Mouse (Mus musculus) induced T-regulatory cell, adult 2 months (primary cell): ENCODE results near the gene Sprr3.
"Not testable (repeated sequence)": the region's sequence is repeated elsewhere in the genome, so short reads cannot be mapped to it uniquely, and the experiment has no call there.

Source experiments
- DNase-seq: peaks from one replicate; pipeline ENCODE4 v3.0.0-alpha.2; 2012; ENCODE audit warnings: low read depth

Sprr3 gene

DNA sequence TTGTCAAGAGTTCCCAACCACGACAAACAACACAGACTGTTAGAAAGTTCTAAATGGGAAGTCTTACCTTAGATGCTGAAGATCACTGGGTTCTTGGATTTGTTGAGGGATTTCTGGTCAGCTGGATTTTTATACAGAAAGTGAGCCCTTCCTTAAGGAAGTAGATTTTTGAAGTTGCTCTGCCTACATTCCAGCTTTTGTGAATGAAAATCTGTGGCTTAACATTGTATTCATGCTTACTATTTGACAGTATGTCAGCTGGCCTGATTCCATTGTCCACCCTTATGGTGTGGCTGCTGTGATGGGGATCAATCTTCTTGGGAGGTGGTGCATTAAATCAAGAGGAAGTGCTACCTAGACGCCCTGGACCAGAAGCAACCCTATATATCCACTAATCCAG is at the start of gene Sprr3:
TSS of gene Sprr3 (minus strand) at position 101 of the 400 bp plus-strand sequence.
- DNase-seq, result no peak

DNA sequence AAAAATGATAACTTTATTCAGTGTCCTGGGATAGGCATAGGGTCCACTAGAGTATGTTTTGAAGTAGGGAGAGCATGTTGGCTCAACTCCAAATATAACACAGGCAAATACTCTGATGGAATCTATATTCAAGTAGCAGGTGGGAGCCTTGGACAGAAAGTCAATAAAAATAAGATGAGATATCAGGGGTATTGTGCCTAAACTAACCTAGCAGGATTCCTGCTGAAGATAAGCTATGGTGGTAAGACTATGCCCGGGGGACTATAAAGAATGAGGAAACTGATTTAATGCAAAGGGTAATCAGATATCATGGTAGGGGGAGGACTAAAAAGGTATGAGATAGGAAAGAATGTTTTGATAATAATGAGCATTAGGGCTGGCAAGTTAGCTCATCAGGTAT is 49.7 kb upstream of the Sprr3 start:
- no peak for DNase-seq

DNA sequence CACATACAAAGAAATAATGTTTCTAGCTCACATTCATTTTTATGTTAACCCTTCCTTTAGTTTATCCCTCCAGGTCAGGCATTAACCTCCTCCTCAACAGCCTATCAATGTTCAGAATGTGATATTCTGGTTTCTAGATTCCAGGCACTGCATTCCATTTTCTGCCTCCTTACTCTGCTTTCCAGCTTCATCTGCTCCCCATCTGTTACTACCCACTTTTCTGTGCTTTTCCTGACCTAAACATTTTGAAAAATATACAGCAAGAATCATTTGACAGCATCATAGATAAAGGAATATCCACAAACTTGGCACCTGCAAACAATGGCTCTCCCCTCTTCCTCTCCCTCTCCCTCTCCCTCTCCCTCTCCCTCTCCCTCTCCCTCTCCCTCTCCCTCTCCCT is 45.0 kb upstream of the Sprr3 start:
- no peak for DNase-seq

DNA sequence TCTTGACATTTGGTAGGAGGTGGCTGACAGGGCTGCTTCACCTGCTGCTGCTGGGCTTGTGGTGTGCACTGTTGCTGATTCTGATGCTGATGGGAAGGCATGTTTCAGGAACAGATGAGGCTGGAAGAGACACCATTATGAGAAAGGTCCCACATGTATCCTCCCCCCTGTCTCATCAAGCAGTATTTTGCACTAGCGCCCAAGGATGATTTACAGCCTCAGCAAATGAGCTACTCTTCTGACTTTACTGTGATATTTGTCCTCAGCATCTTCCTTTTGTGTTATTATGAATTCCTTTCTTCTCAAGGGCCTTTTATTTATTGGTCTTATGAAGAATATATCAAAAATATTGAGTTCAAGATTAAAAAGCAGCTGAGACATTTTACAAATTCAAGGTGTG is 41.9 kb upstream of the Sprr3 start, which contains the start of gene Sprr4:
TSS of gene Sprr4 (minus strand) at position 101 of the 400 bp plus-strand sequence.
- DNase-seq, result no peak

DNA sequence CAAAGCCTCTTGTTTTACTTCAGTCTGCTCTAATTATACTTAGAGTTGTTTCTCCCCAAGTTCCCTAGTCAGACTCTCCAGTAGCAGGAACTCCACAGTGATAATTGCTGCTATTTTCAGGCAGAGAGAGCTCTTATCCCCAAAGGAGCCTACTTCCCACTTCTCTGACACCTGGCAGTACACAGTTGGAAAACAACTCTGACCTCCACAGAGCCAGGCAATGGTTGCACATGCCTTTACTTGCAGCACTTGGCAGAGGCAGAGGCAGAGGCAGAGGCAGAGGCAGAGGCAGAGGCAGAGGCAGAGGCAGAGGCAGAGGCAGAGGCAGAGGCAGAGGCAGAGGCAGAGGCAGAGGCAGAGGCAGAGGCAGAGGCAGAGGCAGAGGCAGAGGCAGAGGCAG is 31.7 kb upstream of the Sprr3 start:
- DNase-seq, result not testable (repeated sequence)

DNA sequence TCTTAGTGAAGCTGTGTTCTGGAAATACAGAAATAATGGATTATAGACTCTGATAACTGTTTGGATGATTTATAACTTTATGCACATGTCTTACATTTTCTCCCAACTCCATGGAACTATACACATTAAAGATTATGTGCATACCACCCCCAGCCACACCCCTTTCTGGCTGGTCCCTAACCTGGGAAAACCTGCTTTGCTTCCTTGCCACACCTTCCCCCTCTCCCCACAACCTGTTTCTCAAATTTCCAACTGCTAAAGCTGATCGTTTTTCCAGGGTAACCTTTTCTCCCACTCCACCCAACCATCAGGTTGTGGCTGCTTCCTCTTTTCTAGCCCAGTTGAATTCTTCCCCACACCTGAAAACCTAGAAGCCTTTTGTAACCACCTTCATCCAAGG is 27.8 kb upstream of the Sprr3 start:
- DNase-seq, result no peak

DNA sequence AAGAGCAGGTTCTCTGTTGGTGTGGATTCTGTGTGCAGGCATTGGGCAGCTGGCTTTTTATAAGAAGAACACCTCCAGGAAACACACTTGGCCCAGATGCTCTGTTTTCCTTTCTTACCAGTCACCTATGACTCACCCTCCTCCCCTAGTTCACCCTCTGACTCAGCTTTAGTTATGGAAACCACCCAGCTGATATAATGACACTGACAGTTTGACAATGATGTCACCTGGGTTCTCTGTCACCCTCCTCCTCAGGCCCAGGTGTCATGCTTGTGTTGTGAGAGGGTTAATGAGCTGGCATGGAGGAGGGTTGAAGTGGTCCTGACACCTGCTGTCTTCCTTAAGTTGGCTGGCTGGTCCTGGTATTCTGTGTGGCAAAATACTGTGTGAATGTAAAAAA is 27.3 kb upstream of the Sprr3 start, which contains the start of gene Sprr1a:
TSS of gene Sprr1a (minus strand) at position 33 of the 400 bp plus-strand sequence.
- DNase-seq, result no peak

DNA sequence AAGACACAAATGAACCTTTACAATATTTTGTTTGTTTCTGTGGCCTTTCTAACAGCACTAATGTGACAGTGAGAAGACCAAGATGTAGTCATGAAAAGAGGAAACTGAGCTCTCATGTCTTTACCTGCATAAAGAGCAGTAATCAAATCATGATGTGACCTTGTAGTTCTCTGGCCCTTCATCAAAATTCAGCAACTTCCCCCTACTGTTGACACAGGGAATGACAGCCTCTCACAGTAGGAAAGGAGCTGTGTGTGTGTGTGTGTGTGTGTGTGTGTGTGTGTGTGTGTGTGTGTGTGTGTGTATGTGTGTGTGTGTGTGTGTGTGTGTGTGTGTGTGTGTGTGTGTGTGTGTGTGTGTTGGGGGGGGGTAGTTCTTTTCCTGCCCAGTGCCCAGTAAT is 22.7 kb upstream of the Sprr3 start:
- DNase-seq, result not testable (repeated sequence)

DNA sequence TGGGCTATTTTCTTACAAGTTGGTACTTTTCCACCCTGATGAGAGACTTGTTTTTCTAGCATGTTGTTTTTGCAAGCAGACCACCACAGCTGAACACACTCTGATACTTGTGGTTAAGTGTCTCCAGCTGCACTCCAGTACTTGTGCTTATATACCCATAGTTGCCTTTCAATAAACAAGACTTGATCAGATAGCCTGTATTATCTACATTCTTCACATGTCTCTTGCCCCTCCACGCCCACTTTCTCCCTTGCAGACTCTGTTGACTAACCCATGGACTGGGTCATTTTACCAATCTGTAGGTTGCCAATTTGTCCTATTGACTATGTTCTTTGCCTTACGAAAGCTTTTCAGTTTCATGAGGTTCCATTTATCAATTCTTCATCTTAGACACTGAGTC is 11.6 kb upstream of the Sprr3 start:
- DNase-seq, result no peak

DNA sequence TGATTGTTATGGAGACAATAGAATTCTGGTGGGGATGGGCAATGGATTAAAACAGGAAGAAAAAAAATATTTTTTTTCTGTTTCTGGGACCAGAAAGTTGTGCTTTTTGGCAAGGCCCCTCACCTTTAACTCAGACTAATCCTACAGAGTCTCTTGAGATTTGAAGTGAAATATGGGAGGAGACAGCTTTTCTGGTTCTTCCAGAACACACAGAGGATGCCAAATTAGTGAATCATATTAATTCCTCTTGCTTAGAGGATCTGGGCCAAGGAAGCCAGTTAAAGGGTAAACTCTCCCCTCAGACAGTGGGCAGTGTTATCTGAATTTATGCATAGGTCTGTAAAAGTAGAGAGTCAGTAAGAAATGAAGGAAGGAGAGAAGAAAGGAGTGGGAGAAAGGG is 8.9 kb upstream of the Sprr3 start:
- no peak for DNase-seq

DNA sequence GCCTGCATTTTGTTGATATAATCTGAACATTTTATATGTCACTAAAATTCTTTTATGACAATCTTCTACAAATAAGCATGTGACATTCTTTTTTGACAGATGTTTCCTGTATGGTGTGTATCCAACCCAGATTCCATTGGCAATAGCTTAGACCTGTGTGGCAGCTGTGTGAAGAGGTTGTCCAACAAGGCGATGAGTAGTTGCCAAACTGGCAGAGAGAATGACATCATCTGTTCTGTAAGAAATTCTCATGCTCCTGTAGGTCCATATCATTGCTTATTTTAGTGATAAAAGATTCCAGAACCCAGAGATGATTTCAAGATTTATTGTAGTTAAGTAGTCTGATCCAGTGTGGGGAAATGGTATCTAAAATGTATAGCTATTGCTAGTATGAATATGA is 8.1 kb upstream of the Sprr3 start:
- no peak for DNase-seq

DNA sequence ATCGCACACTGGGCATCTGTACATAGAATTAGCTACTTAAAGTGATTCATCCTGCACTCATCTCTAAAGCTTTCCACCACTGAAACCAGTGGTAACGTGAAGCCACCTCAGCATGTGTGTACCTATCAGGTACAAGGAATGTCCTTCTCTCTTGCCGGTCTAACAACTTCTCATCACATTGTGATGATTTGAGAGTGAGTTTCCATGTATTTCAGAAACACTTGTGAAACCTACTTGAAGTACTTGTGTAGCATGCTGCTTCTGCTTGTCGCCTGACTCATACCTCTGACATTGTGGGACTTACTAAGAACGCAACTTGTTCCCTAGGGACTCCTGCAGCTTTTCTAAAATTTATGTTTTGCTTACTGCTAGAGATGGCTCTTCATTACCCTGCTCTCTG is 3.4 kb downstream of the Sprr3 start:
- no peak for DNase-seq

DNA sequence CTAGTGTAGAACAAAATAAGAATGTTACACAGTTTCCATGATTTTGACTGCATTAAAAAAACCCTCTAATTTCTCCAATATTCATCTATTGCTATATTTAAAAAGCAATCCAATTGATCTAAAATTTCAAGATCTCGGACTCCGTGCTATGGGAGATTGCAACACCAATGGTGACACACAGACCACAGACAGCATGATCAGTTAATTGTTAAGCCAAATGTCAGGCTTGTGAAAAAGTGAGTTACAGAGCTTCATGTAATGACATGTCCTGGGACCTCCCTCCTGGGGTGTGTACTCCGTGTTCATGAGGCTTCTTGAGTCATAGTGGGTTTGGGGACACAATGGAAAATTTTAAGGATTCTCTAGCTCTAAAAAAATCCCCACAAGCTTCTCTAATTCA is 18.3 kb downstream of the Sprr3 start:
- DNase-seq, result no peak

DNA sequence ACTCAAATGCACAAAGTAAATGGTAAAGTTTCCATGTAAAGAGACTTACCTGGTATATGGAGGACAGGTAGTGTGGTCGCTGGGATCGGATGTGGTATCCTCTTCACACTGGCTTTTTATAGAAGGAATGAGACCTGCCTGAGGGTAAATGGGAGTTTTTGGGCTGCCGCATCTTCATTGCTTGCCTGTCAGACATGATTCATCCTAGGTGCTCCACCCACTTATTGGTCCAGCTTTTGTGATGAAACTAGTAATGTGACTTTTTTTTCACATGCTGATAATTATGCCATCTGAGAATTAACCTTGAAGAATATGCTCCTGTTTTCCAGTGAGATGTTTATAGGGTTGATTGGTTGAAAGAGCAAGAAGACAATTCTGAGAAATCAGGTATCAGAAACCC is 19.8 kb downstream of the Sprr3 start, which contains the start of gene Sprr1b:
TSS of gene Sprr1b (minus strand) at position 101 of the 400 bp plus-strand sequence.
- DNase-seq, result no peak

DNA sequence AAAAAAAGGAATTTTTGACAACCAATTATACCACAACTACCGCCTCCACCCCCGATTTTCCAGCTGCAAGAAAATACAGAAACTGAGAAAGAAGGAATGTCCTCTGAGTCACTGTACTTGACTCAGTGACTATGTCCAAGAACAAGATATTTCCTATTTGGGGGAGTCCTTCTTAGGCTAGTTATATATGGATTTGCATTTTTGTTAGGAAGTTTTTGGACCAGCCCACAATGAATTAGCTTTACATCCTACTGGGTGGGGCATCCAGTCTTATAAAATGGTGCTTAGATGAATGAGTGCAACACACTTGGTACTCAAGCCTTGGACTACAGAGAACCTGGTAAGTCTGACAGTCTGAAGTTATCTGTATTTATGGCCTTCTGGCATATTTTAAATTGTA is 26.2 kb downstream of the Sprr3 start, which contains the start of gene Sprr2k:
TSS of gene Sprr2k (plus strand) at position 301 of the 400 bp plus-strand sequence.
- no peak for DNase-seq

DNA sequence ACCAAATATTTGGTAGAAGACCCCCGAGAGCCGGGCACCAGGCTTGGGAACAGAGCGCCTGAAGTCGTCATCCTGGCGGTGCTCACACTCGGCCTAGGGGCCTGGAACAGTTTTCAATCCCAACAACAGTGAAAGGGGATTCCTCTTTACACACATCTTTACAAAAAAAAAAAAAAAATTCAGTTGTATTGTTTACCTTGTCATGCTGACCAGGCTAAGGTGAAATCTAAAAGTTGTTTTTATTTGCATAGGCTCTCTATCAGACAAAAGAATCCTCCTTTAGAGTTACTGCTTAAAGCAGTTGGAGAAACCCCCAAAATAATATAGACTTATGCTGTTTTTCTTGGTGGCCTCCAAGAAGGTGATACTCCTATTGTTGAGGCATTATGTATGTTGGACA is 29.2 kb downstream of the Sprr3 start, which contains the start of gene Gm9774:
TSS of gene Gm9774 (minus strand) at position 101 of the 400 bp plus-strand sequence.
- no peak for DNase-seq

DNA sequence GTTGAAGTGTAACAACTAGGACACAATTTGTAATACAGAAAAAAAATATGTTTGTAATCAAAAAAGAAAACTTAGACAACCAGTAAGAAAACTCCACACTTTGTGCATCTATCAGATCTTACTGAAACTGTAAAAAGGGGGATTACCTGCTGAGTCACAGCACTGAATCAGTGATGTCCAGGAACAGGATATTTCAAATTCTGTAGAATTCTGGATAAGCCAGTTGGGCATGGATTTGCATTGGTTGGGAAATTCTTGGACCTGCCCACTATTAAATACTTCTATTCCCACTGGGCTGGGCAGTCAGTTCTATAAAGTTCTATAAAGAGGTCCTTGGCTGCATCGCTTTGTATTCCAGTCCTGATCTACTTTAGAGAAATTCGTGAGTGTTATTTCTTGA is 40.7 kb downstream of the Sprr3 start, which contains the start of gene Sprr2j-ps:
TSS of gene Sprr2j-ps (plus strand) at position 301 of the 400 bp plus-strand sequence.
- DNase-seq, result no peak

DNA sequence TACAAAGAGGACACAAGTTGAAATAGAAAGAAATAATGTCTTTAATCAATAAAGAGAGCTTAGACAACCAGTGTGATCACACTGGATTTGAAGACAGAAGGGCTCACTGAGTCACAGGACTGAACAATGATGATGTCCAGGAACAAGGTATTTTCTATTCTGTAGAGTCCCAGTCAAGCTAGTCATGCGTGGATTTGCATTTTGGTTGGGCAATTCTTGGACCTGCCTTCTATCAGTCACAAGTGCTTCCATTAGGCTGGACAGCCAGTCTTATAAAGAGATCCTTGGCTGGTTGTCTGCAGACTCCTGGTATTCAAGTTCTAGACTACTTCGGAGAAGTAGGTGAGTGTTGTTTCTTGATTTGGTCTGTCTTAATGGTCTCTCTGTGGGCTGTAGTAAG is 50.8 kb downstream of the Sprr3 start, which contains the start of gene Sprr2i:
TSS of gene Sprr2i (plus strand) at position 301 of the 400 bp plus-strand sequence.
- DNase-seq, result no peak
